Mouse (Mus musculus) olfactory bulb, adult 2 months (tissue): ENCODE measurements at regions not wholly inside any gene's neighbourhood (a gene's known extent, or its start where the extent isn't known, plus 50 kb on each side); places are given as distances from the start of the nearest gene placed in this dataset.

Source experiments
- H3K27ac ChIP-seq: fragments of 200-500 bp; 2 replicates; pipeline ENCODE4 v1.5.1; 2012; ENCODE audit warnings: low read depth, low read length; ENCODE audit not compliant: insufficient read depth
- H3K4me1 ChIP-seq: fragments of 200-500 bp; 2 replicates; pipeline ENCODE4 v1.6.1; 2012; ENCODE audit warnings: low read length; ENCODE audit not compliant: control insufficient read depth, insufficient read depth
- H3K4me3 ChIP-seq: fragments of 200-500 bp; 2 replicates; pipeline ENCODE4 v1.5.1; 2012; ENCODE audit warnings: mild to moderate bottlenecking, low read depth, low read length, moderate library complexity; ENCODE audit not compliant: insufficient read depth
- CTCF ChIP-seq: fragments of 200-500 bp; IDR thresholded peaks from 2 replicates; pipeline ENCODE4 v1.5.1; 2012; ENCODE audit warnings: low read depth, mild to moderate bottlenecking, low read length, moderate library complexity; ENCODE audit not compliant: insufficient read depth
- POLR2A ChIP-seq: fragments of 200-500 bp; IDR thresholded peaks from 2 replicates; pipeline ENCODE4 v1.6.1; 2012; ENCODE audit warnings: mild to moderate bottlenecking, low read depth, low read length, moderate library complexity; ENCODE audit not compliant: insufficient read depth
- WGBS: fragments of 180-500 bp; shearing (Covaris S2); methylation state at CpG from one replicate; pipeline ENCODE4 v1.1.7; 2018; 5-methylcytosine and 5-hydroxymethylcytosine counted together

GRCm38 (mm10) chr9:90871636-90872035 is 490.6 kb upstream of the Zic4 start:
- no peak overlapping the region for H3K4me3 ChIP-seq
- no peak overlapping the region for H3K27ac ChIP-seq
- WGBS, result 42% methylated on average over 5 of the region's 5 CpGs
- no peak for TF ChIP-seq POLR2A
- no peak for TF ChIP-seq CTCF
- H3K4me1 ChIP-seq, result no peaks in the 10 kb centered on the region

- Histone ChIP-seq H3K4me1 (no peaks in the 10 kb centered on the region), H3K4me3 (no peak overlapping the region), H3K27ac (no peak overlapping the region)
- TF ChIP-seq POLR2A, result no peak
- TF ChIP-seq CTCF, result no peak
- 97% methylated on average over 1 of the region's 1 CpGs for WGBS
Measured at GRCm38 (mm10) chr9:90884467-90884866, 477.7 kb upstream of the Zic4 start.

DNA sequence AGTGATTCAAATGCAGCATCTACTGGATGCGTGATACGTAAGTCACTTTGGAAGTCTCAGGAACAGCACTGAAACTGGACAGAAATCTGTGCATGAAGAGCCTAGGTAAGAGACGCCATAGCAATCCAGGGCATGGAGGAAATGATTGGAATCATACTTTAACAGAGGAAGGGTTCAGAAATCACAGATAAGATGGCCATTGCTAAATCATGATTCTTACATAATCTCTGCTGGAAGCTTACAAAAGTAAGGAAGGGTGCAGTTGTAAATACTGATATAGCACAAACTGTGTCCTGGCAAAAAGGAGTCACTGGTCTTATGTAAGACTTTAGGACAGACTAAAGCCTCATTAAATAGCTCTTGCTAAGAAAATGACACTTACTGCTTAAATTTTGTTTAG is 474.8 kb upstream of the Zic4 start:
- over 99% methylated on average over 3 of the region's 3 CpGs for WGBS
- no peaks in the 10 kb centered on the region for H3K4me1 ChIP-seq
- no peak overlapping the region for H3K4me3 ChIP-seq
- no peak for TF ChIP-seq POLR2A
- no peak for TF ChIP-seq CTCF
- H3K27ac ChIP-seq, result no peak overlapping the region

DNA sequence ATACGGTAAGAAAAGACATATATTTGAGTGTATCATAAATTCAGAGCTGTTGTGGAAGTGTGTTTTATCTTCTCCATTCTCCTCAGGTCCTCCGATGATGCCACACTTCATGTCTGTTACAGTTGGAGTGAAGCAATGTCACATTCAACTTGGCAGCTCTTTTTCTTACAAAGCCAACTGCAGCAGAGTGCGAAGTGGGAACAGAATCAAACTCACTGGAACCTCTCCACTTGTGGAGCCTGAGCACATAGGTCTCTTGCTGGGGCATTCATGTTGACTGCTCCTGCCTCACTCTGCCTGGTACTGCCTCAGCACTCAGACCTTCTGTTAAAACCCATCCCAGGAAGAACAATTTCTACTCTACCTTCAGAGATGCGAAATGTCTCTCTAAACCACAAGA is 471.4 kb upstream of the Zic4 start:
- TF ChIP-seq CTCF, result no peak
- TF ChIP-seq POLR2A, result no peak
- H3K4me1 ChIP-seq, result no peaks in the 10 kb centered on the region
- no peak overlapping the region for H3K4me3 ChIP-seq
- WGBS, result 94% methylated on average over 4 of the region's 4 CpGs
- H3K27ac ChIP-seq, result no peak overlapping the region

GRCm38 (mm10) chr9:90892816-90893215 is 469.4 kb upstream of the Zic4 start:
- WGBS, result 79% methylated on average over 1 of the region's 1 CpGs
- TF ChIP-seq POLR2A (no peak), CTCF (no peak)
- no peak overlapping the region for H3K4me3 ChIP-seq
- no peak overlapping the region for H3K27ac ChIP-seq
- H3K4me1 ChIP-seq, result no peaks in the 10 kb centered on the region

DNA sequence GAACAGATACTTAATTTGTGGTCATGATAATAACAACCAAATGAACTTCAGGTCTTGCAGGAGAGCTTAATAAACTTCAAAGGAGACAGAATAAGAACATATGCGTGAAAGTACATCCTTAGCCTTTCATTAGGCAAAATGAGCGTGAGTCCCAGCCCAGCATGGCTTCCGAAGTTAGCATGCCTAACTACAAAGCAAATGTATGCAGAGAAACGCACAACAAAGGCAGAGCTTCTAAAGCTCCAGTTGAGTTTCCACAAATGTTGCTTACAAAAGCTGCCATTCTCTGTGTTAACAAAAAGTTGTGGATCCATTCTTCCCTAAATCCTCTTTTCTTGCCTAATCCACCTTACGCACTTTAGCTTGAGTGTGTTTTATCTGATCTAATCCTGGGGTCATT is 458.7 kb upstream of the Zic4 start:
- Histone ChIP-seq H3K27ac (no peak overlapping the region), H3K4me3 (no peak overlapping the region), H3K4me1 (no peaks in the 10 kb centered on the region)
- 41% methylated on average over 5 of the region's 5 CpGs for WGBS
- TF ChIP-seq POLR2A (no peak), CTCF (no peak)

- 95% methylated on average over 5 of the region's 5 CpGs for WGBS
- TF ChIP-seq CTCF (no peak), POLR2A (no peak)
Measured at GRCm38 (mm10) chr9:90906106-90906505, 456.1 kb upstream of the Zic4 start.

DNA sequence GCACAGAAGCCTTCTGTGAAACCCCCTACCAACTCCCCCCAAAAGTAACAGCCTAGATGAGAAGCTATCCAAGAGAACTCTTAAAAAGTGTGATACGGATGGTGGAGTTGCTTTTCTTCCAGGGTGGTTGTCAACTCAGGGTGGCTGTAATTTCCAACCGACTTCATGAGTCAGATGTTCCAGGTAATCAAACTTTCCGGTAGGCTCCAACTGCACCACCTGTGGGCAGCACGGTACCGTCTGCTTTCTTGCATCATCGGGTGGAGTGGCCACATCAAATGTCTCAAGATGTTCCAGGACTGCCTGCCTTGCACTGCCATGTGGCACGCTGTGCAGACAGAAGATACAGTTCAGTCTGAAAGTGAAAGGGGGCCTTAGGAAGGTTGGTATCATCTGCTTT is 455.5 kb upstream of the Zic4 start:
- no peak for TF ChIP-seq CTCF
- TF ChIP-seq POLR2A, result no peak
- WGBS, result over 99% methylated on average over 7 of the region's 7 CpGs

More at GRCm38 (mm10) chr9:90906106-90906505, 456.1 kb upstream of the Zic4 start:
- Histone ChIP-seq H3K4me1 (no peaks in the 10 kb centered on the region), H3K4me3 (no peak overlapping the region), H3K27ac (no peak overlapping the region)

DNA sequence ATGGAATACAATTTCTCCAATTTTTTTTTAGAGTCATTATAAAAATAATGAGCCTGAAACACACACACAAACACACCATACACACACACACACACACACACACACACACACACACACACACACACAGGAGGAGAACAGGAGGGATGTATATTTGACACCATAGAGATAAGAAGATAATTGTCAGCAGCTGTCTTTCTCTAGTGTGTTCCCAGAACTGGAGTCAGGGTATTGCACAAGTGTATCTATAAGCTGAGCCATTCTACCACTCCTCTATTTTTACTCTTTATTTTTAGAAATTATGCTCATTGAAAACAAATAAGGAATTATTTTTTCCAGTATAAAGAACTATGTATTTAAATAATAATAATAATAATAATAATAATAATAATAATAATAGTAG is 407.6 kb upstream of the Zic4 start:
- no peak overlapping the region for H3K4me3 ChIP-seq
- no peak overlapping the region for H3K27ac ChIP-seq
- TF ChIP-seq CTCF (no peak), POLR2A (no peak)
- no peaks in the 10 kb centered on the region for H3K4me1 ChIP-seq

More for the DNA sequence above, 455.5 kb upstream of the Zic4 start:
- H3K4me3 ChIP-seq, result no peak overlapping the region
- no peak overlapping the region for H3K27ac ChIP-seq
- no peaks in the 10 kb centered on the region for H3K4me1 ChIP-seq

- Histone ChIP-seq H3K4me3 (no peak overlapping the region), H3K4me1 (no peaks in the 10 kb centered on the region), H3K27ac (no peak overlapping the region)
- 83% methylated on average over 4 of the region's 4 CpGs for WGBS
- TF ChIP-seq CTCF (no peak), POLR2A (no peak)
Measured at GRCm38 (mm10) chr9:90961436-90961835, 400.8 kb upstream of the Zic4 start.

DNA sequence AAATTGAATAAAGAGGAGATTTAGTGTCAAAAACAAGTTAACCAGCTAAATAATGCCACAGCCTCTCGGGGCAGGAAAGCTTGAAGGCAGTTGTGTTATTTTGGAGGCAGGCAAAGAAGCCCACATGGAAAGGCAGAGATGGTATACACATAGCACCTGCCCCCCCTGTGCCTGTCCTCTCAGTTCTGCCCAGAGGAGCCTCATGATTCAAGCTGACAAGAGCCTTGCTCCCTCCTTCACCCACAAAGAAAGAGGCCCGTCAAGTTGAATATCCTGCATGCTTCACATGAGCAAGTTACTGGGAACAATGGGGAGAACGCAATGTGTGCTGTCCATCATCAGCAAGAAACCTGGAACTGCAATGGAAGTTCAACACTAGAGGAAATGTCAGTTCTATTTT is 398.2 kb upstream of the Zic4 start:
- TF ChIP-seq CTCF, result no peak
- no peak for TF ChIP-seq POLR2A
- no peak overlapping the region for H3K27ac ChIP-seq
- H3K4me3 ChIP-seq, result no peak overlapping the region
- H3K4me1 ChIP-seq, result no peaks in the 10 kb centered on the region
- WGBS, result 80% methylated on average over 3 of the region's 3 CpGs
